Mouse (Mus musculus) heart, embryonic 16.5 days (tissue): ENCODE results near the gene Fam76b. TPM values are rescaled to one million over a fixed set of nuclear protein-coding genes. Genes with fewer than 3 reads are reported as not detected.

Source experiments
- ATAC-seq: fragments of 200-750 bp; cut with Nextera tagmentation; replicated peaks from 2 replicates; pipeline ENCODE4 v1.8.0; 2017; ENCODE audit warnings: moderate number of reproducible peaks; ENCODE audit not compliant: insufficient read depth, low FRiP score; ENCODE audit errors: extremely low read depth
- H3K27ac ChIP-seq: fragments of 300-500 bp; sonication (generic); 2 replicates; pipeline ENCODE4 v1.5.1; 2014; ENCODE audit warnings: mild to moderate bottlenecking, low read length, control low read depth, moderate library complexity
- H3K27me3 ChIP-seq: fragments of 300-500 bp; sonication (generic); 2 replicates; pipeline ENCODE4 v1.6.1; 2014; ENCODE audit warnings: low read length, mixed read lengths; ENCODE audit not compliant: control insufficient read depth, insufficient read depth
- H3K36me3 ChIP-seq: fragments of 300-500 bp; sonication (generic); 2 replicates; pipeline ENCODE4 v1.6.1; 2014; ENCODE audit not compliant: control insufficient read depth, insufficient read depth
- H3K4me1 ChIP-seq: fragments of 300-500 bp; sonication (generic); 2 replicates; pipeline ENCODE4 v1.6.1; 2014; ENCODE audit warnings: low read length, mixed read lengths; ENCODE audit not compliant: control insufficient read depth, insufficient read depth
- H3K4me2 ChIP-seq: fragments of 300-500 bp; sonication (generic); 2 replicates; pipeline ENCODE4 v1.6.1; 2014; ENCODE audit warnings: low read depth, mild to moderate bottlenecking, control low read depth, low read length
- H3K4me3 ChIP-seq: fragments of 300-500 bp; sonication (generic); 2 replicates; pipeline ENCODE4 v1.5.1; 2014; ENCODE audit warnings: mild to moderate bottlenecking, control low read depth, low read length
- H3K9ac ChIP-seq: fragments of 300-500 bp; sonication (generic); 2 replicates; pipeline ENCODE4 v1.6.1; 2014; ENCODE audit warnings: low read length, control low read depth
- H3K9me3 ChIP-seq: fragments of 300-500 bp; sonication (generic); replicated peaks from 2 replicates; pipeline ENCODE4 v1.6.1; 2016; ENCODE audit warnings: low read length; ENCODE audit not compliant: control insufficient read depth
- WGBS: fragments of 180-500 bp; shearing (Covaris S2); extraction: QIAGEN DNeasy Blood & Tissue Kit; methylation state at CpG from one replicate; pipeline ENCODE4 v1.1.7; 2014; 5-methylcytosine and 5-hydroxymethylcytosine counted together
- polyA plus RNA-seq: library from polyadenylated mRNA; unstranded; fragments of >200 nt; fragmentation: Nextera tagmentation; extraction: Ambion mirVana; gene quantifications from 2 replicates; pipeline ENCODE4 v1.2.1, GENCODE M21; 2015

Fam76b gene
- polyA plus RNA-seq, 1 experiment from 2014 or later: 16.8 TPM

DNA sequence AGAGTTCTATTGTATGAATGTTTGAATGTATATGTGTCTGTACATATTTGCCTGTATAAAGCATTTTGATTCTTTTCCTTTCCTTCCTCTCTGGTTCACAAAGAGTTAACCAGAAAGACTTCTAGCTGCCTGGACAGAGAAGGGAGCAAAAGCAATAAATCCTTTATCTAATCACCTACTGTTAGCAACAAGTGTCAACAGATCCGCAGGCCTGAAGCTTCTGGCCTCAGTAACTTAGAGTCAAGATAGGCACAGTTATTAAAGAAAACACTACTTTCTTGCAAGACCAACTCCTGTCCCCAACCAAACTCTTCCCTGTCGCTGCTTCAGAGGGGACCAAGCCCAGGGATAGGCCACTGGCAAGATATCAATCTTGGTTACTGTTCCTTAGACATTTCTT lies 55.0 kb downstream of the Fam76b start:
- no peak for ATAC-seq
- WGBS: 6% methylated on average over 2 of the region's 2 CpGs
- Histone ChIP-seq H3K27me3 (no peaks in the 10 kb centered on the region), H3K4me3 (no peak overlapping the region), H3K4me2 (no peak overlapping the region), H3K9me3 (no peaks in the 10 kb centered on the region), H3K27ac (no peak overlapping the region), H3K36me3 (no peaks in the 10 kb centered on the region), H3K9ac (no peak overlapping the region), H3K4me1 (no peaks in the 10 kb centered on the region)

DNA sequence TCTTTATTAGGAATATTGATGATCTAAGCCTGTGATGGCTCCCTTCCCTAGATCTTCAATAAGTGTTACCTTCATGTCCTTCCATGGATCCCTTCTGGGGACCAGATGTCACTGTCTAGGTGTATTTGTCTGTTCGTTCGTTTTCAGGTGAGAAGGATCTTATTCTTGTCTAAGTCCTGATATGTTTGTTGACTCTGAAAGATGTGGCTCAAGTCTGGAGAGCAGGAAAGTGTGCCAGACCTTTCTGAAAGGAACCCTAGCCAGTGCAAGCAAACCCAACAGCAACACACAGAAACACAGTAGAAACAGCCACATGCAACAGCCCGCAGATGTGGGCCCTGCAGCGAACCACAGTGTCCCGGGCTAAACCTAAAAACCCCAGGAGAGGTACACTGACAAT lies 61.5 kb downstream of the Fam76b start:
- no peak overlapping the region for H3K4me2 ChIP-seq
- no peaks in the 10 kb centered on the region for H3K36me3 ChIP-seq
- no peak for ATAC-seq
- peaks cover 4% of the 10 kb centered on the region for H3K9me3 ChIP-seq
- H3K27me3 ChIP-seq: peaks cover 6% of the 10 kb centered on the region; the same call in 1 of the 2 replicates
- no peak overlapping the region for H3K4me3 ChIP-seq
- WGBS: 64% methylated on average over 5 of the region's 5 CpGs
- no peak overlapping the region for H3K9ac ChIP-seq
- H3K27ac ChIP-seq: no peak overlapping the region
- H3K4me1 ChIP-seq: no peaks in the 10 kb centered on the region

DNA sequence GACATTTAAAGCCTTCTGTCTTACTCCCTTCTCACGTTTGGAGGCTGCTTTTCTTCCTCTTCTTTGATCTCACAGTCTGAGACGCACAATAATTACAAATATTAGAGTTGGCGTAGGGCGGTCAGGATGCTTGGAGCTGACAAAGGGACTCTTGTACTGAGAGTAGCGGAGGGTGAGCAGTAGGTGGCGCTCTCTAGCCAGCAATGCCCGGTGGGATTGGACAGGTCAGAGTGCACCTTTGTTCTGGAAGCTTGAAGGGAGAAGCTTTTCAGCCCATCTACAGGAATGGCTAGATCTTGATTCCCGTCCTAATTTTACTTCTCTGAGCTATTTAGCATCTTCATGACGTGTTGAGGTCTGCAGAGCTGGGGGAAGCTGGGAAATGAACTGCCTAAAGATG lies 62.1 kb downstream of the Fam76b start:
- H3K4me1 ChIP-seq: no peaks in the 10 kb centered on the region; the same call in 1 of the 2 replicates
- H3K9ac ChIP-seq: no peak overlapping the region
- peaks cover 4% of the 10 kb centered on the region for H3K9me3 ChIP-seq
- ATAC-seq: peak; percentile 63
- no peaks in the 10 kb centered on the region for H3K36me3 ChIP-seq
- WGBS: 9% methylated on average over 9 of the region's 9 CpGs
- H3K27me3 ChIP-seq: peaks cover 6% of the 10 kb centered on the region; the same call in 1 of the 2 replicates
- no peak overlapping the region for H3K27ac ChIP-seq
- no peak overlapping the region for H3K4me2 ChIP-seq
- no peak overlapping the region for H3K4me3 ChIP-seq

DNA sequence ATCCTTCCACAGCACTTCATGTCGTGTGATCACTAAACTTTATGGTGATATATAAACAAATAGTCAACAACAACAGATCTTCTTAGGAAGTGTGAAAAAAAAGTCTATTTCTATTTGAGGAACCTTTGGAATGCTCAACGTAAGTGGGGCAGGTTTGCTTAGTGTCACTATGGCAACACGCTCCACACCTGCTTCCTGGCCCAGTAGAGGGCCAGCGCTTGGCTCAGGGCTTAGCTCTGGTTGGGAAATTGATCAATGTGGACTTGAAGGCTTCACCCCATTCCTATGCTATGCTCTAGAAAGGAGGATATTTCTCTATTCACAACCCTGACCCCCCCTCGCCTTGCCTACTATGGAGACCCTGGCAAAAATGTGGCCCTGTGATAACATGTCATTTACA lies 62.7 kb downstream of the Fam76b start:
- H3K4me3 ChIP-seq: no peak overlapping the region
- no peak overlapping the region for H3K27ac ChIP-seq
- H3K36me3 ChIP-seq: no peaks in the 10 kb centered on the region
- peaks cover 4% of the 10 kb centered on the region for H3K9me3 ChIP-seq
- H3K9ac ChIP-seq: no peak overlapping the region
- H3K27me3 ChIP-seq: peaks cover 6% of the 10 kb centered on the region; the same call in 1 of the 2 replicates
- WGBS: 49% methylated on average over 5 of the region's 5 CpGs
- H3K4me1 ChIP-seq: no peaks in the 10 kb centered on the region; the same call in 1 of the 2 replicates
- ATAC-seq: no peak
- no peak overlapping the region for H3K4me2 ChIP-seq

DNA sequence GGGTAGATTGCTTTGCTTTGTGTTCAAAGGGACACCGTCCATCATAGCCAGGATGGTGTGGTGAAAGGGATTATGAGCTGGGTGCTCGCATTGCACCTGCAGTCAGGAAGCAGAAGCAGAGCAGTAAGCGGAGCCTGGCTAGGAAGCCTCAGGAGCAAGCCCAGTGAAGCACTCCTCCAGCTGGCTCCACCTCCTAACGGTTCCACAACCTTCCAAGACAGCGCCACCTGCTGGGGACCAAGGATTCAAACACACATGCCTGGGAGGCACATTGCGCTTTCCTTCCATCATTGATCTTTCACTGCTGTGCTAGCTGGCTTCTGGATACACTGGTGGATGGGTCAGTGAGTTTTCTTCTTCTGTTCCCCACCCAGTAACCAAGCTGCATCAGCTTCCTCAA lies 64.4 kb downstream of the Fam76b start:
- Histone ChIP-seq H3K9me3 (peaks cover 4% of the 10 kb centered on the region), H3K27ac (no peak overlapping the region), H3K36me3 (no peaks in the 10 kb centered on the region), H3K27me3 (peaks cover 6% of the 10 kb centered on the region; the same call in 1 of the 2 replicates), H3K4me2 (no peak overlapping the region), H3K4me3 (no peak overlapping the region), H3K4me1 (no peaks in the 10 kb centered on the region; the same call in 1 of the 2 replicates), H3K9ac (no peak overlapping the region)
- ATAC-seq: no peak
- whole genome bisulfite sequencing: 94% methylated on average over 6 of the region's 6 CpGs

DNA sequence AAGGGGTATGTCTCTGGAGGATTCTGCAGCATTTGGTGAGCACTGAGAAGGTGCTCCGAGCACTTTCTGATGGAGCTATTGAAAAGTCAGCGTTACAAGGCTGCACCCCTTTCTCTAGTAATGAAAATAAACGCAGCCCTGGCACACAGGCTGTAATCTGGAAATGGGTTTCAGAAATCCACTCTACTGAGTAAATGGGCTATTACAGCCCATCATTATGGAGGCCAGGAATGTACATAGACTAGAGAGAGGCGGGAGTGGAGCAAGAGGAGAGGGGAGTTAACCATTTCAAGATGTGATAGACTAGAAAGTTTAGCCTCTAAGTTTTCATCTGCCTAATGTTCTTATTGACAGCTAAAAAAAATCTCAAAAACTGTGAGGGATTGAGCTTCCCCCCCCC lies 65.5 kb downstream of the Fam76b start:
- H3K9ac ChIP-seq: no peak overlapping the region
- no peak overlapping the region for H3K27ac ChIP-seq
- H3K9me3 ChIP-seq: peaks cover 4% of the 10 kb centered on the region
- H3K27me3 ChIP-seq: peaks cover 6% of the 10 kb centered on the region; the same call in 1 of the 2 replicates
- no peak for ATAC-seq
- no peaks in the 10 kb centered on the region for H3K36me3 ChIP-seq
- no peak overlapping the region for H3K4me3 ChIP-seq
- no peak overlapping the region for H3K4me2 ChIP-seq
- WGBS: 71% methylated on average over 4 of the region's 4 CpGs
- peaks cover under 1% of the 10 kb centered on the region; the same call in 1 of the 2 replicates for H3K4me1 ChIP-seq

DNA sequence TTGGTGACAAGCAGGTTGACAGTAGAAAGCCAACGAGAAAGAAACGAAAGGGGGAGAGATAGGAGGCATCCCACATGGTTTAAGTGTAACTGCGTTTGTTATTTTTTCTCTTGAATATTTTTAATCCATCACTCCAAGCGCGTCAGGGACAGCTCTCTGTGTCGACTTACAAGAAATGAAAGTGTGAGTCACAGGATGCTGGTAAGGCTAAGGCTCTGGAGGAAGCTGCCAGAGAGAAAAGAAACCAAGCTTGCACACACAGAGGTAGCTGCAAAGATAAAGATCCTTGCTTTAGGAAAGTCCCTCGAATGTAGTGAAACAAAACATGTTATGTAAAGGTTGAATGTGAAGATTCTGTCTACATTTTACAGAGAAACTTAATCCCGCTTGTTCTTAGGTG lies 67.0 kb downstream of the Fam76b start:
- Histone ChIP-seq H3K4me1 (peaks cover 8% of the 10 kb centered on the region), H3K4me2 (no peak overlapping the region), H3K9ac (no peak overlapping the region), H3K4me3 (no peak overlapping the region), H3K36me3 (no peaks in the 10 kb centered on the region), H3K9me3 (peaks cover 4% of the 10 kb centered on the region), H3K27me3 (0 out of 2 replicates have a peak, but pooled peaks cover under 1% of the 10 kb centered on the region), H3K27ac (no peak overlapping the region)
- no peak for ATAC-seq
- WGBS: 33% methylated on average over 8 of the region's 8 CpGs

DNA sequence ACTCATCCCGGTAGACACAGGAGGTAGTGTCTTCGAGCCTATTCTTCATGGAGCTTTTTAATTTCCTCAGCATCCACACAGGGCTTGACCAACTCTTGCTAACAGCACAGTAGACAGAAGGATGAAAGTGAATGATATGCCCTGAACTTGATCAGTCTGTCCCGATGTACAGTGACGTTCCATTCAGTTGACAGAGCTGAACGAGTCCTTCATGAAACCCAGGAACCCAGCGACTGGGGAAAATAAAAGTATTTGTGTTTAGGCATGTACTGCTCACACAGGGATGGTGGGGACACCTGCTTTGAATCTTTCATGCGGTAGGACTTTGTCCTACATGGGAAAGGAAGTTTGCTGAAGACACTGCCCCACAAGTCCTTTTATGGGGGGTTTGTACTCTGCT lies 67.4 kb downstream of the Fam76b start:
- Histone ChIP-seq H3K27me3 (no peaks in the 10 kb centered on the region), H3K4me1 (peaks cover 8% of the 10 kb centered on the region), H3K9me3 (peaks cover 4% of the 10 kb centered on the region), H3K4me3 (no peak overlapping the region), H3K9ac (no peak overlapping the region), H3K4me2 (no peak overlapping the region), H3K27ac (no peak overlapping the region), H3K36me3 (no peaks in the 10 kb centered on the region)
- no peak for ATAC-seq
- 80% methylated on average over 7 of the region's 7 CpGs for WGBS

DNA sequence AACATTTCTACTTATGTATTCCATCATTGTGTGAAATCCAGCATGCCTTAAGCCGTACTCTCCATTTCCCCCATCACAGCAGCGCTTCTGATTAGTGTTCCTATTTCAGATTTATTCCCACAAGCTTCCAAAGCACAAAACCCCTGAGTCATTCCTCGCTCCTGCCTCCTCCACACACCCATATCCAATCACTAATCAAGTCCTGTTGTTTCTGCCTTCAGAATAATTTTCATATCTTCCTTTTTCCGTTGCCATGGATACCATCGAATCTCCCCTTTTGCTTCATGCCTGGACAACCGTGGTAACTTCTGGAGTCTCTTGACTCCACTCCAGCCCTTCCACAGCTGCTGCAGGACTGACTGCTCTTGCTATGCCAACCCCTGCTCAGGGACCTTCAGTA lies 68.5 kb downstream of the Fam76b start:
- Histone ChIP-seq H3K27me3 (no peaks in the 10 kb centered on the region), H3K9me3 (peaks cover 4% of the 10 kb centered on the region), H3K4me2 (no peak overlapping the region), H3K27ac (no peak overlapping the region), H3K4me1 (peaks cover 8% of the 10 kb centered on the region), H3K9ac (no peak overlapping the region), H3K4me3 (no peak overlapping the region), H3K36me3 (no peaks in the 10 kb centered on the region)
- WGBS: 74% methylated on average over 6 of the region's 6 CpGs
- no peak for ATAC-seq
